Mouse (Mus musculus): Measurements from ENCODE around the gene Gsg1l.

Gene Gsg1l

GRCm38 (mm10) chr7:125864026-125864425, 218.2 kb downstream of the Gsg1l start:
- DNase-seq (ENCODE audit: low spot score in 2 of 2), result no peak

- no peak for DNase-seq (ENCODE audit: low spot score in 2 of 2)
Observed at GRCm38 (mm10) chr7:125860421-125860820, 221.8 kb downstream of the Gsg1l start.

- DNase-seq (ENCODE audit: low spot score in 2 of 2), result no peak
Observed at GRCm38 (mm10) chr7:125859564-125859963, 222.6 kb downstream of the Gsg1l start.

- no peak for DNase-seq (ENCODE audit: low spot score in 2 of 2)
Observed at GRCm38 (mm10) chr7:125847528-125847866, 234.7 kb downstream of the Gsg1l start.

DNA sequence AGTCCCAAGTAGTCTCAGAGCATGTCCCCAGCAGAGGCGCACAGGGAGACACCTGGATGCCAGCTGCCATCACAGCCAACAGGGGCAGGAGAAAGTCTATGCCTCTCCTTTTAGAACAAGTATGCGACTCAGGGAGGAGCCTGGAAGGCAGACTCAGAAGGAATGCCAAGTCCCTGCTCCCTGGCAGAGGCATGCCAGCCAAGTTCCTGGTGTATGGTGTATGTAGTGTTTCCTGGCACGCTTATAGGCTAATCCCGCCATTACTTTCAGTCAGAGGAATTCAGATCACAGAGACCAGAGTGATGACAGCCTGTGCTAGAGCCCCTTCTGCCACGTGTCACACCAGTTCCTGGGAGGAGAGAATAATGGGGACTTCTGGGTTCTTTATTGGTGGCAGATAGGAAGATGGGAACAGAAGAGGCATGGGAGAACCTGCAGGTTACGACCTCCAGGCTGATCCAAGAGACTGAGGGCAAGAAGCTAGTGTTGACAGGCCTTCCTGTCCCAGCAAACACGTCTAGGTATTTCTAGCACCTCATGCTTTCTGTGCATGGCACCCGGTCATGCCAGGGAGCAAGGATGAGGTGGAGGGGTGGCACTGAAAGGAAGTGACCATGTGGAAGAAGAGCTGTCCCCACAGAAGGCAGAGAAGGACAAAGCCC, 235.2 kb downstream of the Gsg1l start:
- DNase-seq (ENCODE audit: low spot score in 2 of 2), result no peak

GRCm38 (mm10) chr7:125845611-125846010, 236.6 kb downstream of the Gsg1l start:
- DNase-seq (ENCODE audit: low spot score in 2 of 2), result no peak

GRCm38 (mm10) chr7:125838078-125838742, 244.0 kb downstream of the Gsg1l start:
- DNase-seq (ENCODE audit: low spot score in 2 of 2), result no peak

GRCm38 (mm10) chr7:125833471-125833870, 248.7 kb downstream of the Gsg1l start:
- DNase-seq (ENCODE audit: low spot score in 2 of 2), result no peak

DNA sequence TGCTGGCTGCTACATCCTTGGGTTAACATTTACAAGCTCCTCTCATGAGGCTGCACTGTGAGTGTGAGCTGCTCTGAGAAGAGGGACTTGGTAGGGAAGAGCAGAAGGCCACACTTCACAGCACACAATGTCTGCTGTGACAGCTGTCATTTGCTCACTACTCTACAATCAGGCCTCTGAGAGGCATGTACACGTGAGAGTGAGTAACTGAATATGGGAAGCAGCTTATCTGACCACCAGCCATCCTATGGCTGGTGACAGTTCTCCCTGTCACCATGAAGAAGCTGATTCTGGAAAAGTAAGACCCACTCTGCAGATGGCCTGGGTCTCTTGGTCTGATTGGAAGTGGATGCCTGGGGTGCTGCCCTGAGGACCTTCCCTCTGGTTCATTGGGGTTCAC, 249.4 kb downstream of the Gsg1l start:
- DNase-seq (ENCODE audit: low spot score in 2 of 2), result no peak

DNA sequence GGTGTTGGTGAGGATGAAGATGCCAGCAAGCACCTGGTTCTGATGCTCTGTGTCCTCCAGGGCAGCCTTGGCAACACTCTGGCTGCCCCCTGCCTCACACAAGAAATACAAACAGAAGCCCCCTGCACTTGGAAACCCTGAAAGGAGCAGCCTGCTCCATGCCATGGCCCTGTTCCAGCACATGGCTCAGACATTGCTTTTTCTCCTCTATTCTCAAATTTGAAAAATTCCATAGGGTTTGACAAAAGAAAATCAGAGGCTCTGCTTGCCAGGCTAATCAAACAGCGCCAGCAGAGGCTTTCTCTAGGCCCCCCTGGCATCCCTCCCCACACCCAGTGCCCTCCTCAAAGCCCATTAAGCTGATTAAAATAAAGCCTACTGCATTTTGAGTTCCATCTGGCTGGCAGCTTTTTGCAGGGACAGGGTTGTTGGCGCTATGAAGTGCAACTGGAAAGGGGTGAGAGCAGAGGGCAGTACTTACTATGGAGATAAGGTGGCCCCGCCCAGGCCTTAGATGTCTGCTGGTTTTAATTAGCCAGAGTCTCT, 253.0 kb downstream of the Gsg1l start:
- DNase-seq (ENCODE audit: low spot score in 2 of 2), result no peak

GRCm38 (mm10) chr7:125828561-125828960, 253.7 kb downstream of the Gsg1l start:
- DNase-seq (ENCODE audit: low spot score in 2 of 2), result no peak
